In the genomic region with DNA sequence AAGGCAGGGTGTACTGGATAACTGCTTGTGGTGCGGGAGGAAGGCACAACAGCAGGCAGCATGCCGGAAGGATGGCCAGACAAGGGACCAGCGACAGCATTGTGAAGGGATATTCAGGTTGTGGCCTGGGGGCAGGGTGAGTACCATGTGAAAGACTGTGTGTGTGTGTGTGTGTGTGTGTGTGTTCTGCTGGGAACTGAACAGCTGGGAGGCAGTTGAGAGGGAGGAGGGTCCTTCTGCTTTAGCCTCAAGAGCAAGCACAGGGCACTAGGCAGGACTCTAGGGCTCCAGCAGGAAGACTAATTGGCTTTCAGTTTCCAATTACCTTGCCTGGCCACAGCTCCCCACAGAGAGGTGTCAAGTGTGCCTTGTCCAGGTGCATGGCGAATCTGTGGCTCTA, we compare ENCODE assay signal across 34 mouse cellular contexts. TPM values are rescaled to one million over a fixed set of nuclear protein-coding genes. Genes with fewer than 3 reads are reported as not detected.
DNase-seq lines count a peak whose midpoint lies in the region; ATAC-seq and TF ChIP-seq lines count a peak whose summit lies in the region.
"Had no signal": no experiment of that assay in that cellular context is flagged by ENCODE, and none has a peak within 500 bp of the region (broad histone marks: within the 10 kb centered on the region; RNA-seq: fewer than 3 reads in every experiment).

No protein-coding gene starts in this region.

- H3K9me3 ChIP-seq in hindbrain, embryonic 10.5 days = no peaks in the 10 kb centered on the region
- no peaks in the 10 kb centered on the region for H3K9me3 ChIP-seq in hindbrain, embryonic 12.5 days (replicated peaks)
- no peaks in the 10 kb centered on the region for H3K9me3 ChIP-seq in ES-Bruce4 (replicated peaks; ENCODE audit: control insufficient read depth, insufficient read depth, low read length, poor library complexity, severe bottlenecking)
- H3K9me3 ChIP-seq in limb, embryonic 10.5 days (replicated peaks) = no peaks in the 10 kb centered on the region
- H3K9me3 ChIP-seq: embryonic facial prominence, embryonic 12.5 days; forebrain, embryonic 15.5 days; heart, embryonic 15.5 days; kidney, embryonic 15.5 days; midbrain, embryonic 10.5 days; neural tube, embryonic 13.5 days had no signal

- H3K27me3 ChIP-seq in hindbrain, embryonic 10.5 days (ENCODE audit: insufficient read depth, poor library complexity, severe bottlenecking) = no peaks in the 10 kb centered on the region
- no peaks in the 10 kb centered on the region for H3K27me3 ChIP-seq in hindbrain, embryonic 12.5 days
- H3K27me3 ChIP-seq in ES-Bruce4 (ENCODE audit: control insufficient read depth, insufficient read depth, low read length, poor library complexity, severe bottlenecking) = no peaks in the 10 kb centered on the region
- no peaks in the 10 kb centered on the region for H3K27me3 ChIP-seq in limb, embryonic 10.5 days (ENCODE audit: low read depth, poor library complexity, severe bottlenecking)
- H3K27me3 ChIP-seq: embryonic facial prominence, embryonic 12.5 days; forebrain, embryonic 15.5 days; heart, embryonic 15.5 days; neural tube, embryonic 13.5 days had no signal

- H3K9ac ChIP-seq in hindbrain, embryonic 12.5 days = no peak overlapping the region
- no peak overlapping the region for H3K9ac ChIP-seq in ES-Bruce4 (ENCODE audit: low read depth, poor library complexity, severe bottlenecking)
- H3K9ac ChIP-seq: embryonic facial prominence, embryonic 12.5 days; forebrain, embryonic 15.5 days; heart, embryonic 15.5 days; kidney, embryonic 15.5 days; neural tube, embryonic 13.5 days had no signal

- no peak for TF ChIP-seq CTCF in ES-Bruce4 (IDR thresholded peaks at IDR 0.05; ENCODE audit: low read depth, low read length)

- peak; percentile 17 for DNase-seq in hindbrain, embryonic 10.5 days (ENCODE audit: low spot score)
- peak; percentile 55 for DNase-seq in ZHBTc4 (ENCODE audit: low read depth, low spot score)
- DNase-seq in limb, embryonic 10.5 days (ENCODE audit: low spot score) = peak; percentile 43
- no peak for DNase-seq in layer of hippocampus, adult 11-12 months (ENCODE audit: low spot score)
- no peak for DNase-seq in right cerebral cortex, adult 2 months (ENCODE audit: low spot score in 2 of 2)
- DNase-seq in layer of hippocampus, adult 18-20 months (ENCODE audit: low spot score in 2 of 2) = no peak
- DNase-seq: adrenal gland, postnatal 14 days; cerebellum, adult 8-10 months; cerebellum, postnatal 36 days; gastrocnemius, postnatal 10 days; heart, adult 2 months; heart, postnatal 36 days; kidney, adult 11 months; kidney, postnatal 36 days; layer of hippocampus, adult 9-11 months; right cerebral cortex, adult 18-20 months; thymus, adult 2 months had no signal

- no peak overlapping the region for H3K4me3 ChIP-seq in hindbrain, embryonic 10.5 days
- H3K4me3 ChIP-seq in hindbrain, embryonic 12.5 days = no peak overlapping the region
- no peak overlapping the region for H3K4me3 ChIP-seq in ES-Bruce4 (ENCODE audit: low read depth, low read length)
- no peak overlapping the region for H3K4me3 ChIP-seq in limb, embryonic 10.5 days
- H3K4me3 ChIP-seq: embryonic facial prominence, embryonic 12.5 days; forebrain, embryonic 15.5 days; heart, adult 2 months; heart, embryonic 15.5 days; kidney, embryonic 15.5 days; left cerebral cortex, adult 2 months; midbrain, embryonic 10.5 days; myocyte; neural tube, embryonic 13.5 days had no signal

- no peaks in the 10 kb centered on the region for H3K36me3 ChIP-seq in hindbrain, embryonic 10.5 days
- H3K36me3 ChIP-seq in hindbrain, embryonic 12.5 days = no peaks in the 10 kb centered on the region
- H3K36me3 ChIP-seq in ES-Bruce4 (ENCODE audit: control insufficient read depth, insufficient read depth, low read length, poor library complexity, severe bottlenecking) = no peaks in the 10 kb centered on the region
- H3K36me3 ChIP-seq in limb, embryonic 10.5 days = no peaks in the 10 kb centered on the region
- H3K36me3 ChIP-seq: embryonic facial prominence, embryonic 12.5 days; forebrain, embryonic 15.5 days; heart, embryonic 15.5 days; kidney, embryonic 15.5 days; midbrain, embryonic 10.5 days; neural tube, embryonic 13.5 days had no signal

- H3K4me2 ChIP-seq in hindbrain, embryonic 12.5 days (replicated peaks) = no peak overlapping the region
- H3K4me2 ChIP-seq: embryonic facial prominence, embryonic 12.5 days; forebrain, embryonic 15.5 days; heart, embryonic 15.5 days; kidney, embryonic 15.5 days; neural tube, embryonic 13.5 days had no signal

- no peak for TF ChIP-seq POLR2A in ES-Bruce4 (IDR thresholded peaks at IDR 0.05; ENCODE audit: insufficient read depth, low read length)

- WGBS in hindbrain, embryonic 10.5 days = 56% methylated on average over 4 of the region's 4 CpGs
- 44% methylated on average over 4 of the region's 4 CpGs for WGBS in hindbrain, embryonic 12.5 days
- 55% methylated on average over 4 of the region's 4 CpGs for WGBS in limb, embryonic 10.5 days

- H3K27ac ChIP-seq in hindbrain, embryonic 10.5 days = peak overlapping the region; percentile 17; the same call in 1 of the 2 replicates
- no peak overlapping the region for H3K27ac ChIP-seq in hindbrain, embryonic 12.5 days
- no peak overlapping the region for H3K27ac ChIP-seq in ES-Bruce4 (ENCODE audit: insufficient read depth, low read length)
- peak overlapping the region; percentile 64 for H3K27ac ChIP-seq in limb, embryonic 10.5 days
- H3K27ac ChIP-seq: embryonic facial prominence, embryonic 12.5 days; forebrain, embryonic 15.5 days; heart, adult 2 months; heart, embryonic 15.5 days; kidney, embryonic 15.5 days; left cerebral cortex, adult 2 months; neural tube, embryonic 13.5 days had no signal

- ATAC-seq in hindbrain, embryonic 12.5 days (ENCODE audit: low FRiP score) = no peak
- ATAC-seq: forebrain, embryonic 15.5 days; hindbrain, embryonic 16.5 days; lung, postnatal 0 days; midbrain, embryonic 16.5 days had no signal

- H3K4me1 ChIP-seq in hindbrain, embryonic 10.5 days (replicated peaks) = peaks cover 12% of the 10 kb centered on the region; the same call in 1 of the 2 replicates
- H3K4me1 ChIP-seq in hindbrain, embryonic 12.5 days = 0 out of 2 replicates have a peak, but pooled peaks cover 5% of the 10 kb centered on the region
- H3K4me1 ChIP-seq in ES-Bruce4 (ENCODE audit: control insufficient read depth, insufficient read depth, low read length) = no peaks in the 10 kb centered on the region
- H3K4me1 ChIP-seq in limb, embryonic 10.5 days = peaks cover 18% of the 10 kb centered on the region
- H3K4me1 ChIP-seq: embryonic facial prominence, embryonic 12.5 days; forebrain, embryonic 15.5 days; heart, embryonic 15.5 days; kidney, embryonic 15.5 days had no signal

- 0 out of 2 replicates have a peak, but pooled peaks have one; percentile 4 for TF ChIP-seq EP300 in ES-Bruce4 (IDR thresholded peaks at IDR 0.05; ENCODE audit: insufficient read depth, low read depth, low read length)

RNA-seq across cellular contexts. Expression of a gene that starts 40.2 kb away (rescaled TPM):
- polyA plus RNA-seq in hindbrain, embryonic 10.5 days (2016; fragmentation: Nextera tagmentation; extraction: Ambion mirVana) = 9.8 and 12.1 TPM in 2 replicates
- polyA plus RNA-seq in hindbrain, embryonic 12.5 days (2016; fragmentation: Nextera tagmentation; extraction: Ambion mirVana) = 16.0 and 16.2 TPM in 2 replicates
- 2.8 and 3.0 TPM in 2 replicates for polyA plus RNA-seq in ES-Bruce4 (2011; ENCODE audit: insufficient read depth, insufficient read length, low read depth, missing spikeins)
- 0.25 and 1.7 TPM in 2 replicates for polyA plus RNA-seq in limb, embryonic 10.5 days (2016; fragmentation: Nextera tagmentation; extraction: Ambion mirVana)
- total RNA-seq in layer of hippocampus, adult 18-20 months (2021) = 1 to 10 TPM; 5.6 to 5.8 TPM
- total RNA-seq: liver, adult 2 months had no signal

RNA-seq across cellular contexts. Expression of a gene that starts 58.7 kb away (rescaled TPM):
- polyA plus RNA-seq in hindbrain, embryonic 10.5 days (2016; fragmentation: Nextera tagmentation; extraction: Ambion mirVana) = 0.17 and 0.31 TPM in 2 replicates
- not detected in 2 replicates for polyA plus RNA-seq in hindbrain, embryonic 12.5 days (2016; fragmentation: Nextera tagmentation; extraction: Ambion mirVana)
- 0.49 and 0.55 TPM in 2 replicates for polyA plus RNA-seq in ES-Bruce4 (2011; ENCODE audit: insufficient read depth, insufficient read length, low read depth, missing spikeins)
- polyA plus RNA-seq in limb, embryonic 10.5 days (2016; fragmentation: Nextera tagmentation; extraction: Ambion mirVana) = not detected in 2 replicates
- under 1 TPM in 1 of 2 experiments, not detected in 1; 0.72 TPM for total RNA-seq in layer of hippocampus, adult 18-20 months (2021)
- total RNA-seq: adrenal gland, postnatal 14 days; gastrocnemius, postnatal 10 days; left cerebral cortex, postnatal 36 days; liver, adult 2 months had no signal
- polyA plus RNA-seq: C2C12; embryonic facial prominence, embryonic 12.5 days; heart, adult 2 months; heart, embryonic 15.5 days; kidney, embryonic 15.5 days; liver, adult 2 months; liver, embryonic 16.5 days; lung, postnatal 0 days; midbrain, embryonic 10.5 days; myocyte; thymus, adult 2 months had no signal

Comparison
In these comparisons a context has a peak if more than half of its experiments do, and no peak if none do; other contexts are left out.
1. H3K27ac ChIP-seq: peak in hindbrain, embryonic 10.5 days (single experiment) and limb, embryonic 10.5 days (single experiment); none in hindbrain, embryonic 12.5 days (single experiment) and ES-Bruce4 (single experiment).
2. DNase-seq: peak in hindbrain, embryonic 10.5 days (single experiment), ZHBTc4 (single experiment) and limb, embryonic 10.5 days (single experiment); none in layer of hippocampus, adult 11-12 months (single experiment), right cerebral cortex, adult 2 months (0 of 2) and layer of hippocampus, adult 18-20 months (0 of 2).